Mouse (Mus musculus): ENCODE results near the gene Gm49403. TPM values are rescaled to one million over a fixed set of nuclear protein-coding genes. Genes with fewer than 3 reads are reported as not detected.
A peak's percentile ranks its signal among the peaks of the same experiment; 100 is the strongest.
"Not testable (repeated sequence)": the region's sequence is repeated elsewhere in the genome, so short reads cannot be mapped to it uniquely, and the experiment has no call there.

Gene Gm49403
- polyA plus RNA-seq, 1 experiment from 2014 or later = not detected

- ATAC-seq (ENCODE audit: insufficient read depth) (no peak), DNase-seq (no peak)
- H3K27me3 ChIP-seq (ENCODE audit: insufficient read depth, low read length) = no peaks in the 10 kb centered on the region
- H3K27ac ChIP-seq (ENCODE audit: low read depth) = no peak overlapping the region
- H3K36me3 ChIP-seq (ENCODE audit: insufficient read depth) = peaks cover 5% of the 10 kb centered on the region; the same call in 1 of the 2 replicates
- H3K4me1 ChIP-seq (ENCODE audit: insufficient read depth) = 0 out of 2 replicates have a peak, but pooled peaks cover 7% of the 10 kb centered on the region
- WGBS = 47% methylated on average over 10 of the region's 10 CpGs
- no peak overlapping the region for H3K9ac ChIP-seq
- no peak overlapping the region for H3K4me2 ChIP-seq
- H3K4me3 ChIP-seq (ENCODE audit: low read depth, low read length) = no peak overlapping the region
- no peak for TF ChIP-seq CTCF (IDR thresholded peaks at IDR 0.05; ENCODE audit: low read depth)
- no peaks in the 10 kb centered on the region for H3K9me3 ChIP-seq (ENCODE audit: low read depth, low read length)
Measured at GRCm38 (mm10) chr19:8852236-8852928, 31.3 kb upstream of the Gm49403 start.

- H3K27me3 ChIP-seq (ENCODE audit: insufficient read depth, low read length) = no peaks in the 10 kb centered on the region
- 80% methylated on average over 3 of the region's 3 CpGs for WGBS
- no peak for TF ChIP-seq CTCF (IDR thresholded peaks at IDR 0.05; ENCODE audit: low read depth)
- no peak overlapping the region for H3K4me2 ChIP-seq
- DNase-seq (no peak), ATAC-seq (ENCODE audit: insufficient read depth) (no peak)
- H3K9me3 ChIP-seq (ENCODE audit: low read depth, low read length) = no peaks in the 10 kb centered on the region
- no peak overlapping the region for H3K9ac ChIP-seq
- no peak overlapping the region for H3K27ac ChIP-seq (ENCODE audit: low read depth)
- no peaks in the 10 kb centered on the region for H3K36me3 ChIP-seq (ENCODE audit: insufficient read depth)
- no peak overlapping the region for H3K4me3 ChIP-seq (ENCODE audit: low read depth, low read length)
- H3K4me1 ChIP-seq (ENCODE audit: insufficient read depth) = 0 out of 2 replicates have a peak, but pooled peaks cover 7% of the 10 kb centered on the region
Measured at GRCm38 (mm10) chr19:8853117-8853516, 30.6 kb upstream of the Gm49403 start.

- peak; percentile 68 for TF ChIP-seq CTCF (IDR thresholded peaks at IDR 0.05; ENCODE audit: low read depth)
- 36% methylated on average over 4 of the region's 4 CpGs for WGBS
Measured at GRCm38 (mm10) chr19:8857689-8858088, 26.0 kb upstream of the Gm49403 start.

GRCm38 (mm10) chr19:8859018-8859417 is 24.7 kb upstream of the Gm49403 start:
- 17% methylated on average over 1 of the region's 1 CpGs for WGBS
- Histone ChIP-seq H3K4me3 (ENCODE audit: low read depth, low read length) (no peak overlapping the region), H3K36me3 (ENCODE audit: insufficient read depth) (no peaks in the 10 kb centered on the region), H3K9me3 (ENCODE audit: low read depth, low read length) (no peaks in the 10 kb centered on the region), H3K9ac (no peak overlapping the region), H3K4me2 (no peak overlapping the region), H3K4me1 (ENCODE audit: insufficient read depth) (no peaks in the 10 kb centered on the region), H3K27ac (ENCODE audit: low read depth) (no peak overlapping the region), H3K27me3 (ENCODE audit: insufficient read depth, low read length) (no peaks in the 10 kb centered on the region)
- DNase-seq = peak; percentile 69
- ATAC-seq (ENCODE audit: insufficient read depth) = no peak
- peak; percentile 59; the same call in 1 of the 2 replicates for TF ChIP-seq CTCF (IDR thresholded peaks at IDR 0.05; ENCODE audit: low read depth)

More at GRCm38 (mm10) chr19:8857689-8858088, 26.0 kb upstream of the Gm49403 start:
- H3K27ac ChIP-seq (ENCODE audit: low read depth) = no peak overlapping the region
- no peaks in the 10 kb centered on the region for H3K4me1 ChIP-seq (ENCODE audit: insufficient read depth)
- no peak overlapping the region for H3K4me3 ChIP-seq (ENCODE audit: low read depth, low read length)
- H3K9me3 ChIP-seq (ENCODE audit: low read depth, low read length) = no peaks in the 10 kb centered on the region
- peak; percentile 77 for DNase-seq
- H3K27me3 ChIP-seq (ENCODE audit: insufficient read depth, low read length) = no peaks in the 10 kb centered on the region
- no peak overlapping the region for H3K4me2 ChIP-seq
- H3K9ac ChIP-seq = no peak overlapping the region
- no peaks in the 10 kb centered on the region for H3K36me3 ChIP-seq (ENCODE audit: insufficient read depth)
- ATAC-seq (ENCODE audit: insufficient read depth) = no peak

GRCm38 (mm10) chr19:8864265-8864664 is 19.5 kb upstream of the Gm49403 start:
- Histone ChIP-seq H3K4me2 (no peak overlapping the region), H3K4me1 (ENCODE audit: insufficient read depth) (no peaks in the 10 kb centered on the region), H3K27ac (ENCODE audit: low read depth) (no peak overlapping the region), H3K36me3 (ENCODE audit: insufficient read depth) (no peaks in the 10 kb centered on the region), H3K27me3 (ENCODE audit: insufficient read depth, low read length) (no peaks in the 10 kb centered on the region), H3K4me3 (ENCODE audit: low read depth, low read length) (no peak overlapping the region), H3K9me3 (ENCODE audit: low read depth, low read length) (no peaks in the 10 kb centered on the region), H3K9ac (no peak overlapping the region)
- 82% methylated on average over 6 of the region's 6 CpGs for WGBS
- no peak for TF ChIP-seq CTCF (IDR thresholded peaks at IDR 0.05; ENCODE audit: low read depth)
- ATAC-seq (ENCODE audit: insufficient read depth) = no peak
- no peak for DNase-seq

- peak overlapping the region; percentile 98; the same call in 1 of the 2 replicates for H3K4me3 ChIP-seq (ENCODE audit: low read depth, low read length)
Measured at GRCm38 (mm10) chr19:8870381-8870780, 13.3 kb upstream of the Gm49403 start.

GRCm38 (mm10) chr19:8870838-8871237 is 12.9 kb upstream of the Gm49403 start:
- 36% methylated on average over 9 of the region's 9 CpGs for WGBS
- H3K27ac ChIP-seq (ENCODE audit: low read depth) = peak overlapping the region; percentile 63; the same call in 1 of the 2 replicates
- DNase-seq = peak; percentile 30
- H3K36me3 ChIP-seq (ENCODE audit: insufficient read depth) = peaks cover 26% of the 10 kb centered on the region
- peak overlapping the region; percentile 98 for H3K4me3 ChIP-seq (ENCODE audit: low read depth, low read length)
- H3K9ac ChIP-seq = peak overlapping the region; percentile 94
- no peak for TF ChIP-seq CTCF (IDR thresholded peaks at IDR 0.05; ENCODE audit: low read depth)
- no peaks in the 10 kb centered on the region for H3K9me3 ChIP-seq (ENCODE audit: low read depth, low read length)
- ATAC-seq (ENCODE audit: insufficient read depth) = peak; percentile 52; the same call in 1 of the 2 replicates
- H3K4me1 ChIP-seq (ENCODE audit: insufficient read depth) = peaks cover 6% of the 10 kb centered on the region; the same call in 1 of the 2 replicates
- H3K27me3 ChIP-seq (ENCODE audit: insufficient read depth, low read length) = no peaks in the 10 kb centered on the region
- H3K4me2 ChIP-seq = peak overlapping the region; percentile 93

More at GRCm38 (mm10) chr19:8870381-8870780, 13.3 kb upstream of the Gm49403 start:
- H3K4me2 ChIP-seq = peak overlapping the region; percentile 93
- not testable (repeated sequence) for H3K9me3 ChIP-seq (ENCODE audit: low read depth, low read length); DNase-seq; H3K27ac ChIP-seq (ENCODE audit: low read depth); ATAC-seq (ENCODE audit: insufficient read depth); H3K27me3 ChIP-seq (ENCODE audit: insufficient read depth, low read length); H3K4me1 ChIP-seq (ENCODE audit: insufficient read depth)
- 78% methylated on average over 3 of the region's 3 CpGs for WGBS
- peaks cover 21% of the 10 kb centered on the region for H3K36me3 ChIP-seq (ENCODE audit: insufficient read depth)
- H3K9ac ChIP-seq = peak overlapping the region; percentile 94; the same call in 1 of the 2 replicates
